Mouse (Mus musculus) limb, embryonic 14.5 days (tissue): ENCODE measurements around the gene Wdr66. TPM values are rescaled to one million over a fixed set of nuclear protein-coding genes. Genes with fewer than 3 reads are reported as not detected.

Experiments
- ATAC-seq: fragments of 200-750 bp; cut with Nextera tagmentation; 2 replicates; pipeline ENCODE4 v1.8.0; 2017; ENCODE audit warnings: low read depth, moderate number of reproducible peaks, moderate TSS enrichment; ENCODE audit not compliant: low FRiP score
- DNase-seq: peaks from one replicate; pipeline ENCODE4 v3.0.0-alpha.2; 2015; ENCODE audit warnings: low spot score
- H3K27ac ChIP-seq: fragments of 300-500 bp; sonication (generic); replicated peaks from 2 replicates; pipeline ENCODE4 v1.5.1; 2014; ENCODE audit warnings: low read depth, mild to moderate bottlenecking, low read length, moderate library complexity, mixed read lengths
- H3K27me3 ChIP-seq: fragments of 300-500 bp; sonication (generic); 2 replicates; pipeline ENCODE4 v1.6.1; 2014; ENCODE audit warnings: low read length, mixed read lengths; ENCODE audit not compliant: control insufficient read depth, insufficient read depth
- H3K36me3 ChIP-seq: fragments of 300-500 bp; sonication (generic); 2 replicates; pipeline ENCODE4 v1.6.1; 2014; ENCODE audit warnings: mild to moderate bottlenecking, low read length, moderate library complexity, mixed read lengths; ENCODE audit not compliant: control insufficient read depth, insufficient read depth
- H3K4me1 ChIP-seq: fragments of 300-500 bp; sonication (generic); 2 replicates; pipeline ENCODE4 v1.6.1; 2014; ENCODE audit warnings: antibody characterized with exemption, low read length, mixed read lengths; ENCODE audit not compliant: control insufficient read depth, insufficient read depth
- H3K4me2 ChIP-seq: fragments of 300-500 bp; sonication (generic); replicated peaks from 2 replicates; pipeline ENCODE4 v1.6.1; 2014; ENCODE audit warnings: low read depth, mild to moderate bottlenecking, low read length, moderate library complexity; ENCODE audit not compliant: severe bottlenecking
- H3K4me3 ChIP-seq: fragments of 300-500 bp; sonication (generic); replicated peaks from 2 replicates; pipeline ENCODE4 v1.5.1; 2014; ENCODE audit warnings: low read length
- H3K9ac ChIP-seq: fragments of 300-500 bp; sonication (generic); 2 replicates; pipeline ENCODE4 v1.6.1; 2014; ENCODE audit warnings: mild to moderate bottlenecking, low read depth, low read length, moderate library complexity; ENCODE audit not compliant: severe bottlenecking
- H3K9me3 ChIP-seq: fragments of 300-500 bp; sonication (generic); 2 replicates; pipeline ENCODE4 v1.6.1; 2016; ENCODE audit warnings: low read length; ENCODE audit not compliant: control insufficient read depth
- POLR2A ChIP-seq: fragments of 200-500 bp; IDR thresholded peaks from 2 replicates; pipeline ENCODE4 v1.8.0; 2012; ENCODE audit warnings: inconsistent platforms, mild to moderate bottlenecking, moderate library complexity, borderline replicate concordance; ENCODE audit not compliant: insufficient read depth, insufficient read length; ENCODE audit errors: extremely low read depth
- WGBS: fragments of 180-500 bp; shearing (Covaris S2); extraction: QIAGEN DNeasy Blood & Tissue Kit; methylation state at CpG from one replicate; pipeline ENCODE4 v1.1.7; 2014; 5-methylcytosine and 5-hydroxymethylcytosine counted together
- polyA plus RNA-seq, 2 experiments: library from polyadenylated mRNA; depleted of rRNA in 1 of 2; stranded (reverse) in 1 of 2; unstranded in 1 of 2; fragments of >200 nt; fragmentation: Nextera tagmentation in 1 of 2; extraction: Ambion mirVana in 1 of 2; gene quantifications; 2 replicates each; pipeline versions ENCODE4 v1.2.1 to v1.2.3; 2012 to 2014

The Wdr66 gene
- polyA plus RNA-seq, 2 experiments: 0.50 to 0.87 TPM

DNA sequence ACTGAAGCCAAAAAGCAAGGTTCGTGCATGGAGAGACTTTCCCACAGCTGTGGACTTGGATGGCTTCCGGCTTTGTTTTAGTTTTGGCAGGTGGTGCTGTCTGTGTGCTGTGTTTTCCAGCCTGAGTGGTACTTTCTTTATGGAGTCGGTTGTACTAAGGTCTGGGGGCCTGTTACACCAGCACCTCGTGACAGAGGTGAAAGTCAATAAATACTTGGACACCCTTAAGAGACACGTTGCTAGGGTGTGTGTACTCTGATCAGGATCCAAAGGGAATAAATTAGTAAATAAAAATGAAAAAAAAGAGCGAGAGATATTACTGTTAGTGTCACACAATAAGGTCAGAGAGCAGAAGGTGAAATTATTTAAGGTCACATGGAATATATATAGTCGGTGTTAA, 25.1 kb upstream of the Wdr66 start:
- H3K4me1 ChIP-seq: peaks cover 3% of the 10 kb centered on the region; the same call in 1 of the 2 replicates
- no peak overlapping the region for H3K4me3 ChIP-seq
- TF ChIP-seq POLR2A: no peak
- no peak overlapping the region for H3K9ac ChIP-seq
- peaks cover 6% of the 10 kb centered on the region for H3K36me3 ChIP-seq
- no peaks in the 10 kb centered on the region for H3K27me3 ChIP-seq
- 86% methylated on average over 7 of the region's 7 CpGs for WGBS
- H3K9me3 ChIP-seq: no peaks in the 10 kb centered on the region
- ATAC-seq (no peak), DNase-seq (no peak)
- no peak overlapping the region for H3K27ac ChIP-seq
- no peak overlapping the region for H3K4me2 ChIP-seq

DNA sequence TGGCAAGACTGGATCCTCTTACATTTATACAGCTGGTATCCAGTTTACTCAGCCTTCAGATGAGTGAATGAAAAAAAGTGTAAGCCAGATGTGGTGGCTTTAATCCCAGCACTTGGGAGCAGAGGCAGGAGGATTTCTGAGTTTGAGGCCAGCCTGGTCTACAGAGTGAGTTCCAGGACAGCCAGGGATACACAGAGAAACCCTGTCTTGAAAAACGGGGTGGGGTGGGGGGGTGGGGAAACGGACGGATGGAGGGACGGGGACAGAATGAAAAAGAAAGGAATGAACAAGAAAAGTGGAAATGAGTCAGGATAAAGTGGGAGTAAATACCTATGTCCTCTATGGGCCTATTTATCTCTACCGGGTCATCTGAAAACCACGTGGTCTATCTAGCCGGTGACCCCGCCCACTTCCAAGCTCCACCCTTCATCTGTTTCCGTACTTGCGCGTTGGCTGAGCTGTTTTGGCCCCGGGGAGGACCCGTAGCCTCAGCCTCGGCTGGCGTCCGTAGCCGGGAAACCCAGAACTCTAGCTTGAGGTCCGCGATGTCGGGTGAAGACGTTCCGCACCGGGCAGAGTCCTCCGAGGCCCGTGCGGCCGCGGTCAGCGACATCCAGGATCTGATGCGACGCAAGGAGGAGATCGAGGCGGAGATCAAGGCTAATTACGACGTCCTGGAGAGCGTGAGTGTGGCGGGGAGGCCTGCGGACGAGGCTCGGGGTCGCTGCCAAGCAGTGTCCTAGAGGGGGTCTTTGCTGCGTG, 24.0 kb upstream of the Wdr66 start:
- peak overlapping the region; percentile 89 for H3K9ac ChIP-seq
- peak; percentile 47; the same call in 1 of the 2 replicates for TF ChIP-seq POLR2A
- peak; percentile 93 for ATAC-seq

DNA sequence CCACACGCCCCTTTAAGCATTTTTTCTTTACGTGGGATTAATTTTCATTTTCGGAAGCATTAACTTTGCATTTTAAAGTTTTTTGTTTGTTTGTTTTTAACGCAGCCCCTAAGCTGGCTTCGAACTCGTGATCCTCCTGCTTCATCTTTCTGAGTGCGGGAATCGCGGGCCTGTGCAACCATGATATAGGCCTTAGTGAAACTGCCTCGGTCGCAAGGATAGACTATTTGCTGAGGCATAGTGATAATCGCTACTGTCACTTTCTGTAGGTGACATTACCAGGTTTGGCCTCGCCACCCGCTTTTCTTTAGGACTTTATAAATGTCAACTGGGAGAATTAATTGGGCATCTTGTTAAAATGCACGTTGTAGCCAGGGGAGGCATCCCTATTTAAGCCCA, 23.4 kb upstream of the Wdr66 start:
- Histone ChIP-seq H3K27me3 (no peaks in the 10 kb centered on the region), H3K36me3 (peaks cover 8% of the 10 kb centered on the region), H3K9me3 (no peaks in the 10 kb centered on the region), H3K4me1 (peaks cover 3% of the 10 kb centered on the region; the same call in 1 of the 2 replicates), H3K9ac (peak overlapping the region; percentile 89), H3K4me2 (peak overlapping the region; percentile 78), H3K27ac (peak overlapping the region; percentile 38; the same call in 1 of the 2 replicates), H3K4me3 (peak overlapping the region; percentile 80)
- ATAC-seq (no peak), DNase-seq (no peak)
- TF ChIP-seq POLR2A: no peak
- WGBS: 6% methylated on average over 15 of the region's 15 CpGs

More for the DNA sequence above, 24.0 kb upstream of the Wdr66 start:
- 3% methylated on average over 42 of the region's 42 CpGs for WGBS
- H3K9me3 ChIP-seq: no peaks in the 10 kb centered on the region
- H3K27ac ChIP-seq: peak overlapping the region; percentile 38; the same call in 1 of the 2 replicates
- peak; percentile 92 for DNase-seq
- H3K4me1 ChIP-seq: peaks cover 3% of the 10 kb centered on the region; the same call in 1 of the 2 replicates
- H3K27me3 ChIP-seq: no peaks in the 10 kb centered on the region
- peaks cover 6% of the 10 kb centered on the region for H3K36me3 ChIP-seq
- H3K4me2 ChIP-seq: peak overlapping the region; percentile 78
- peak overlapping the region; percentile 80 for H3K4me3 ChIP-seq

DNA sequence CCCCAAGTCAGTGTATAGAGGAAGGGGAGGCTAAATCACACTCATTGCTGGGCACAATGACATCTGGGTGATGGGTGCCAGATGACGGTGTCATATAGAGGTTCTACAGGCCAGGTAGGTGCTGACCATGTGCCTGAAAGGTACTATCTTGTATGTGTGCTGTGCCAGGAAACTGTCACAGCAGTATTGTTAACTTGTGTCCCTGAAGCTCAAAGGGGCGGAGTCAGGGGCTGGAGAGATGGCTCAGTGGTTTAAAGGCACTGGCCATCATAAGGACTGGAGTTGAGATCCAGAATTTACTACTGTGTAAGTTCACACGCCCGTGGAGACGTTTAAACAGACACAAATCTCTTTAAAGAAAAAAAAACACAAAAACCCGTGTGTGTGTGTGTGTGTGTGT, 22.6 kb upstream of the Wdr66 start:
- no peaks in the 10 kb centered on the region for H3K27me3 ChIP-seq
- peaks cover 3% of the 10 kb centered on the region; the same call in 1 of the 2 replicates for H3K4me1 ChIP-seq
- H3K9me3 ChIP-seq: no peaks in the 10 kb centered on the region
- no peak overlapping the region for H3K9ac ChIP-seq
- TF ChIP-seq POLR2A: no peak
- WGBS: 86% methylated on average over 6 of the region's 6 CpGs
- H3K36me3 ChIP-seq: peaks cover 8% of the 10 kb centered on the region
- DNase-seq (no peak), ATAC-seq (no peak)
- H3K4me3 ChIP-seq: no peak overlapping the region
- peak overlapping the region; percentile 78; the same call in 1 of the 2 replicates for H3K4me2 ChIP-seq
- H3K27ac ChIP-seq: no peak overlapping the region

DNA sequence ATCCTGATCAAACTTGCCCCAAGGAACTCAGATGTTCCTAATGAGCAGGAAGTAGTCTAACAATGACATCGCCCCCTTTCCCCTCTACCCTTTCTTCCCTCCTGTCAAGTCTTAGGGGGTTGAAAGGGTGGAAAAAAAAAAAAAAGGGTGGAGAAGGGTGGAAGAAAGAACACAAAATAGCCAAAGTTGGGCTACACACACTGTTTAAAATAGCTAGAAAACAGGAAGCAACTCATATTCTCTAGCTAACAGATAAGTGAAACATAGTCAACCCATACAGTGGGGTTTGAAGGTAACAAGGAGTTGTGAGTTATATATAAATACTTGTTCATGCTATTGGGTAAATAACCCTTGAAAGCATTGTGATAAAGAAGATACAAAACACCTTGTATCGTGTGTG, 19.7 kb upstream of the Wdr66 start:
- no peak for ATAC-seq
- Histone ChIP-seq H3K36me3 (peaks cover 21% of the 10 kb centered on the region), H3K4me1 (peaks cover 3% of the 10 kb centered on the region; the same call in 1 of the 2 replicates), H3K4me2 (no peak overlapping the region), H3K27me3 (no peaks in the 10 kb centered on the region), H3K27ac (no peak overlapping the region), H3K4me3 (no peak overlapping the region), H3K9ac (no peak overlapping the region), H3K9me3 (no peaks in the 10 kb centered on the region)
- no peak for DNase-seq
- no peak for TF ChIP-seq POLR2A
- 94% methylated on average over 2 of the region's 2 CpGs for WGBS
